Mouse (Mus musculus): ENCODE data around the gene Ubxn11. TPM values are rescaled to one million over a fixed set of nuclear protein-coding genes. Genes with fewer than 3 reads are reported as not detected.
"Not testable (repeated sequence)": the region's sequence is repeated elsewhere in the genome, so short reads cannot be mapped to it uniquely, and the experiment has no call there.

Gene Ubxn11
- polyA plus RNA-seq, 1 experiment from 2014 or later, result 4.3 TPM

GRCm38 (mm10) chr4:134129482-134129881 lies 27.1 kb downstream of the Ubxn11 start:
- H3K36me3 ChIP-seq, result no peaks in the 10 kb centered on the region
- peak overlapping the region; percentile 80 for H3K4me3 ChIP-seq (replicated peaks)
- H3K4me1 ChIP-seq, result peaks cover 23% of the 10 kb centered on the region
- ATAC-seq (ENCODE audit: insufficient read depth, low FRiP score, low read depth), result no peak
- H3K27me3 ChIP-seq (replicated peaks), result no peaks in the 10 kb centered on the region
- peak overlapping the region; percentile 72 for H3K4me2 ChIP-seq
- H3K9ac ChIP-seq, result 0 out of 2 replicates have a peak overlapping the region, but pooled peaks have one; percentile 4
- peak overlapping the region; percentile 90 for H3K27ac ChIP-seq
- WGBS, result 39% methylated on average over 6 of the region's 6 CpGs
- no peaks in the 10 kb centered on the region for H3K9me3 ChIP-seq

GRCm38 (mm10) chr4:134132117-134132516 lies 29.7 kb downstream of the Ubxn11 start:
- H3K9ac ChIP-seq, result no peak overlapping the region
- H3K27me3 ChIP-seq (replicated peaks), result no peaks in the 10 kb centered on the region
- ATAC-seq (ENCODE audit: insufficient read depth, low FRiP score, low read depth), result no peak
- 70% methylated on average over 3 of the region's 3 CpGs for WGBS
- no peak overlapping the region for H3K4me3 ChIP-seq (replicated peaks)
- no peaks in the 10 kb centered on the region for H3K36me3 ChIP-seq
- H3K27ac ChIP-seq, result no peak overlapping the region
- H3K4me1 ChIP-seq, result peaks cover 15% of the 10 kb centered on the region
- no peaks in the 10 kb centered on the region for H3K9me3 ChIP-seq
- no peak overlapping the region for H3K4me2 ChIP-seq

- Histone ChIP-seq H3K9me3 (no peaks in the 10 kb centered on the region), H3K36me3 (no peaks in the 10 kb centered on the region), H3K4me1 (peaks cover 10% of the 10 kb centered on the region), H3K27me3 (replicated peaks) (no peaks in the 10 kb centered on the region), H3K9ac (no peak overlapping the region), H3K4me2 (no peak overlapping the region), H3K27ac (no peak overlapping the region), H3K4me3 (replicated peaks) (no peak overlapping the region)
- no peak for ATAC-seq (ENCODE audit: insufficient read depth, low FRiP score, low read depth)
- WGBS, result 69% methylated on average over 8 of the region's 8 CpGs
Observed at GRCm38 (mm10) chr4:134132519-134133095, 30.2 kb downstream of the Ubxn11 start.

GRCm38 (mm10) chr4:134136280-134136926 lies 34.0 kb downstream of the Ubxn11 start:
- 52% methylated on average over 3 of the region's 3 CpGs for WGBS
- Histone ChIP-seq H3K27ac (no peak overlapping the region), H3K4me3 (replicated peaks) (no peak overlapping the region), H3K9ac (no peak overlapping the region), H3K36me3 (no peaks in the 10 kb centered on the region), H3K27me3 (replicated peaks) (no peaks in the 10 kb centered on the region), H3K4me2 (no peak overlapping the region), H3K9me3 (no peaks in the 10 kb centered on the region), H3K4me1 (no peaks in the 10 kb centered on the region)
- no peak for ATAC-seq (ENCODE audit: insufficient read depth, low FRiP score, low read depth)

- Histone ChIP-seq H3K27me3 (replicated peaks) (no peaks in the 10 kb centered on the region), H3K4me3 (replicated peaks) (no peak overlapping the region), H3K36me3 (no peaks in the 10 kb centered on the region), H3K4me1 (no peaks in the 10 kb centered on the region), H3K9ac (no peak overlapping the region), H3K27ac (no peak overlapping the region), H3K9me3 (no peaks in the 10 kb centered on the region), H3K4me2 (no peak overlapping the region)
- WGBS, result 73% methylated on average over 2 of the region's 2 CpGs
- ATAC-seq (ENCODE audit: insufficient read depth, low FRiP score, low read depth), result no peak
Observed at GRCm38 (mm10) chr4:134138857-134139256, 36.5 kb downstream of the Ubxn11 start.

GRCm38 (mm10) chr4:134144297-134144696 lies 41.9 kb downstream of the Ubxn11 start:
- not testable (repeated sequence) for ATAC-seq (ENCODE audit: insufficient read depth, low FRiP score, low read depth); H3K9me3 ChIP-seq; H3K36me3 ChIP-seq; H3K27ac ChIP-seq; H3K4me1 ChIP-seq; H3K9ac ChIP-seq; H3K4me2 ChIP-seq; H3K27me3 ChIP-seq (replicated peaks); H3K4me3 ChIP-seq (replicated peaks)
- 91% methylated on average over 5 of the region's 5 CpGs for WGBS

- WGBS, result 82% methylated on average over 4 of the region's 4 CpGs
- ATAC-seq (ENCODE audit: insufficient read depth, low FRiP score, low read depth), result no peak
- Histone ChIP-seq H3K9me3 (no peaks in the 10 kb centered on the region), H3K27me3 (replicated peaks) (no peaks in the 10 kb centered on the region), H3K27ac (no peak overlapping the region), H3K4me3 (replicated peaks) (no peak overlapping the region), H3K4me2 (no peak overlapping the region), H3K36me3 (peaks cover 19% of the 10 kb centered on the region), H3K9ac (no peak overlapping the region), H3K4me1 (no peaks in the 10 kb centered on the region)
Observed at GRCm38 (mm10) chr4:134149389-134149788, 47.0 kb downstream of the Ubxn11 start.

GRCm38 (mm10) chr4:134152112-134152511 lies 49.7 kb downstream of the Ubxn11 start:
- no peak overlapping the region for H3K27ac ChIP-seq
- H3K9ac ChIP-seq, result no peak overlapping the region
- H3K4me3 ChIP-seq (replicated peaks), result no peak overlapping the region
- WGBS, result 93% methylated on average over 3 of the region's 3 CpGs
- no peaks in the 10 kb centered on the region for H3K4me1 ChIP-seq
- peaks cover 19% of the 10 kb centered on the region for H3K36me3 ChIP-seq
- H3K27me3 ChIP-seq (replicated peaks), result no peaks in the 10 kb centered on the region
- no peak overlapping the region for H3K4me2 ChIP-seq
- H3K9me3 ChIP-seq, result no peaks in the 10 kb centered on the region
- no peak for ATAC-seq (ENCODE audit: insufficient read depth, low FRiP score, low read depth)

GRCm38 (mm10) chr4:134153656-134154055 lies 51.3 kb downstream of the Ubxn11 start:
- Histone ChIP-seq H3K4me3 (replicated peaks) (no peak overlapping the region), H3K4me1 (peaks cover 1% of the 10 kb centered on the region), H3K27ac (no peak overlapping the region), H3K9me3 (no peaks in the 10 kb centered on the region), H3K9ac (no peak overlapping the region), H3K27me3 (replicated peaks) (no peaks in the 10 kb centered on the region), H3K4me2 (no peak overlapping the region), H3K36me3 (peaks cover 13% of the 10 kb centered on the region)
- 90% methylated on average over 3 of the region's 3 CpGs for WGBS
- no peak for ATAC-seq (ENCODE audit: insufficient read depth, low FRiP score, low read depth)

- H3K4me2 ChIP-seq, result no peak overlapping the region
- peaks cover 13% of the 10 kb centered on the region for H3K36me3 ChIP-seq
- no peak overlapping the region for H3K9ac ChIP-seq
- WGBS, result 95% methylated on average over 3 of the region's 3 CpGs
- H3K9me3 ChIP-seq, result no peaks in the 10 kb centered on the region
- no peak overlapping the region for H3K27ac ChIP-seq
- peaks cover 7% of the 10 kb centered on the region for H3K4me1 ChIP-seq
- no peak overlapping the region for H3K4me3 ChIP-seq (replicated peaks)
- no peaks in the 10 kb centered on the region for H3K27me3 ChIP-seq (replicated peaks)
- no peak for ATAC-seq (ENCODE audit: insufficient read depth, low FRiP score, low read depth)
Observed at GRCm38 (mm10) chr4:134154354-134154753, 52.0 kb downstream of the Ubxn11 start.

GRCm38 (mm10) chr4:134155531-134155930 lies 53.2 kb downstream of the Ubxn11 start:
- H3K4me2 ChIP-seq, result no peak overlapping the region
- H3K9me3 ChIP-seq, result no peaks in the 10 kb centered on the region
- H3K36me3 ChIP-seq, result peaks cover 13% of the 10 kb centered on the region
- no peak overlapping the region for H3K4me3 ChIP-seq (replicated peaks)
- no peak overlapping the region for H3K27ac ChIP-seq
- WGBS, result 89% methylated on average over 6 of the region's 6 CpGs
- H3K27me3 ChIP-seq (replicated peaks), result no peaks in the 10 kb centered on the region
- peaks cover 7% of the 10 kb centered on the region for H3K4me1 ChIP-seq
- ATAC-seq (ENCODE audit: insufficient read depth, low FRiP score, low read depth), result no peak
- no peak overlapping the region for H3K9ac ChIP-seq

GRCm38 (mm10) chr4:134155961-134156465 lies 53.6 kb downstream of the Ubxn11 start:
- Histone ChIP-seq H3K36me3 (peaks cover 10% of the 10 kb centered on the region), H3K4me2 (no peak overlapping the region), H3K9me3 (no peaks in the 10 kb centered on the region), H3K27me3 (replicated peaks) (no peaks in the 10 kb centered on the region), H3K4me3 (replicated peaks) (no peak overlapping the region), H3K27ac (no peak overlapping the region), H3K9ac (no peak overlapping the region), H3K4me1 (peaks cover 7% of the 10 kb centered on the region)
- 88% methylated on average over 10 of the region's 10 CpGs for WGBS
- no peak for ATAC-seq (ENCODE audit: insufficient read depth, low FRiP score, low read depth)

Data from stomach, embryonic 15.5 days (tissue).